Mouse (Mus musculus) spleen, postnatal 10 days (tissue): ENCODE measurements at regions not wholly inside any gene's neighbourhood (a gene's known extent, or its start where the extent isn't known, plus 50 kb on each side); places are given as distances from the start of the nearest gene placed in this dataset.

Experiments used
- DNase-seq, 2 experiments: peaks; one replicate each; pipeline ENCODE4 v3.0.0; 2021 to 2022; ENCODE audit warnings: low spot score in 2 of 2

DNA sequence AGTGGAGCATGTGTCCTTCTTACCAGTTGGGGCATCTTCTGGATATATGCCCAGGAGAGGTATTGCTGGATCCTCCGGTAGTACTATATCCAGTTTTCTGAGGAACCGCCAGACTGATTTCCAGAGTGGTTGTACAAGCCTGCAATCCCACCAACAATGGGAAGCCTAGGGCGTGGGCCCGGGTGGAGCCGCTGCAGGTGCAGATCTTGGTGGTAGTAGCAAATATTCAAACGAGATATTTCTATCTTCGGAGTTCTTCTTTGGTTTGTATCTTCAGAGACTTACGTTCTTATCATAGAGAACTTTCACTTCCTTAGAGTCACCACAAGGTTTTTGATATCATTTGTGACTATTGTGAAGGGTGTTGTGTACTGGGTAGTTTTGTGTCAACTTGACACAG, 60.2 kb upstream of the Btbd35f28 start:
- DNase-seq: peak; percentile 18 to 63
